Mouse (Mus musculus) heart, embryonic 11.5 days (tissue): ENCODE data around the gene Arhgef26. TPM values are rescaled to one million over a fixed set of nuclear protein-coding genes. Genes with fewer than 3 reads are reported as not detected.

Experiments
- ATAC-seq: fragments of 200-750 bp; cut with Nextera tagmentation; replicated peaks from 2 replicates; pipeline ENCODE4 v1.8.0; 2017; ENCODE audit warnings: moderate library complexity; ENCODE audit not compliant: insufficient number of reproducible peaks, low FRiP score, low TSS enrichment
- H3K27ac ChIP-seq: fragments of 300-500 bp; sonication (generic); 2 replicates; pipeline ENCODE4 v1.5.1; 2014; ENCODE audit warnings: mild to moderate bottlenecking, low read depth, low read length
- H3K27me3 ChIP-seq: fragments of 300-500 bp; sonication (generic); 2 replicates; pipeline ENCODE4 v1.6.1; 2014; ENCODE audit warnings: mild to moderate bottlenecking, low read length, mixed read lengths; ENCODE audit not compliant: control insufficient read depth, insufficient read depth
- H3K36me3 ChIP-seq: fragments of 300-500 bp; sonication (generic); 2 replicates; pipeline ENCODE4 v1.6.1; 2014; ENCODE audit warnings: mild to moderate bottlenecking, low read length, moderate library complexity, mixed read lengths; ENCODE audit not compliant: control insufficient read depth, insufficient read depth
- H3K4me1 ChIP-seq: fragments of 300-500 bp; sonication (generic); 2 replicates; pipeline ENCODE4 v1.6.1; 2014; ENCODE audit warnings: low read length; ENCODE audit not compliant: control insufficient read depth, insufficient read depth
- H3K4me2 ChIP-seq: fragments of 300-500 bp; sonication (generic); 2 replicates; pipeline ENCODE4 v1.6.1; 2014; ENCODE audit warnings: mild to moderate bottlenecking, moderate library complexity
- H3K4me3 ChIP-seq: fragments of 300-500 bp; sonication (generic); 2 replicates; pipeline ENCODE4 v1.5.1; 2014; ENCODE audit warnings: low read depth, low read length
- H3K9ac ChIP-seq: fragments of 300-500 bp; sonication (generic); 2 replicates; pipeline ENCODE4 v1.6.1; 2014; ENCODE audit warnings: mild to moderate bottlenecking, low read depth, low read length, moderate library complexity
- H3K9me3 ChIP-seq: fragments of 300-500 bp; sonication (generic); replicated peaks from 2 replicates; pipeline ENCODE4 v1.6.1; 2016; ENCODE audit warnings: low read length; ENCODE audit not compliant: control insufficient read depth
- WGBS: fragments of 180-500 bp; shearing (Covaris S2); extraction: QIAGEN DNeasy Blood & Tissue Kit; methylation state at CpG from one replicate; pipeline ENCODE4 v1.1.7; 2014; ENCODE audit not compliant: insufficient replicate concordance; 5-methylcytosine and 5-hydroxymethylcytosine counted together
- polyA plus RNA-seq: library from polyadenylated mRNA; unstranded; fragments of >200 nt; fragmentation: Nextera tagmentation; extraction: Ambion mirVana; gene quantifications from 2 replicates; pipeline ENCODE4 v1.2.1, GENCODE M21; 2014

Gene Arhgef26
- polyA plus RNA-seq, 1 experiment from 2014 or later = 5.2 TPM

DNA sequence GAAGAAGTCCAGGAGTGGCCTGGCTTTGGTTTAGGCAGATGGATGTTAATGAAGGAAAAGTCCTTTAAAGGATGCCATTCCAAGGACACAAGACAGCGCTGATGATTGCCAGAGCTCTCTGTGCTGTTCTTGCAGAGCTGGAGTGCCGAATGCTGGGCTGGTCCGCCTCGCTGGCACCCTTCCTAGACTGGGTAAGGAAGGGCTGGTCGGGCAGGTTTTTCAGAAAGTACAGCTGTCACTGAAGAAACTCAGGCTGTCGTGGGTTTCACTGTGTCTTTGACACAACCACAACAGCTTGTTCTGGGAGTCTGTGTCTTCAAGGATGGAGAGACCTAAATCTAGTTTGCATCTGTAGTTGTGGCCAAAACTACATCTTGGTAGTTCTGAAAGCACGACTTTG is 74.6 kb downstream of the Arhgef26 start:
- 45% methylated on average over 7 of the region's 7 CpGs for WGBS
- Histone ChIP-seq H3K27me3 (no peaks in the 10 kb centered on the region), H3K27ac (no peak overlapping the region), H3K4me2 (no peak overlapping the region), H3K9ac (no peak overlapping the region), H3K4me3 (no peak overlapping the region), H3K36me3 (no peaks in the 10 kb centered on the region), H3K9me3 (no peaks in the 10 kb centered on the region), H3K4me1 (peaks cover 5% of the 10 kb centered on the region; the same call in 1 of the 2 replicates)
- no peak for ATAC-seq

DNA sequence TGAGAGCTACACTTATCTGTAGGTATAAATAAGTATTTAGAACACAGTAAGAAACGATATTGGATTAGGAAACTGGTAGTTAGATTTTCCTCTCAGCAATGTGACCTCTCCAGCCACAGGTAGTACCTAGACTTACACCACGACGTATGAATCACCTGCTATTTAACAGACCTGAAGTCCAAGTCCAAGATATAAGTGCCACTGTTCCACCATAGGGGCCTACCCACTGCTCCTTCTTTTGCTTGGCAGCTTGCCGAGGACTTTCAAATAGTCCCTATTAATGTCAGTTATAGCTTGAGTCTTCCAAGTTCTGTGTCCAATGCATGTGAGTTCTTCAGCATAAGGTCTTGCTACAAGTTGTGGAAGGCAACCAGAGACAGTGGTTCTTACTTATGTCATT is 76.8 kb downstream of the Arhgef26 start:
- Histone ChIP-seq H3K9me3 (no peaks in the 10 kb centered on the region), H3K27me3 (no peaks in the 10 kb centered on the region), H3K9ac (no peak overlapping the region), H3K27ac (no peak overlapping the region), H3K36me3 (no peaks in the 10 kb centered on the region), H3K4me3 (no peak overlapping the region), H3K4me2 (no peak overlapping the region), H3K4me1 (peaks cover 5% of the 10 kb centered on the region; the same call in 1 of the 2 replicates)
- 80% methylated on average over 4 of the region's 4 CpGs for WGBS
- no peak for ATAC-seq

DNA sequence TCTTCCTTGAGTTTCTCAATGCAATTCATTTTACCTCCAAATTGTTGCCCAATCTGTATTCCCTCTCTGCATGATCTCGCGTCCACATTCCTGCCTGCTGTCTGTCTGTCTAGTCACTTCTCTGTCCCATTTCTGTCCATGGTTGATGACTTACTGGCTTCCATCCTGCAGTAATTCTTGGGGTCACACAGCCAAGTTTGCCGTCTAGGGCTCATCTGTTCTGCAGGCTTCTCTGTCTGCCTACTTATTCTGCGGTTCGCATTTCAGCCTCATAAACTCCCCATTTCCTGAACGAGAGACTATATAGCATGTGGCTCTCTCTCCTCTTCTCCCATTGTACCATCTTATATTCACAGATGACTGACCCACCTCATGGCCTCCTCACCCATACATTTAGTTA is 79.3 kb downstream of the Arhgef26 start:
- ATAC-seq = no peak
- Histone ChIP-seq H3K4me1 (peaks cover 5% of the 10 kb centered on the region; the same call in 1 of the 2 replicates), H3K4me3 (no peak overlapping the region), H3K9ac (no peak overlapping the region), H3K9me3 (no peaks in the 10 kb centered on the region), H3K4me2 (no peak overlapping the region), H3K36me3 (no peaks in the 10 kb centered on the region), H3K27ac (no peak overlapping the region), H3K27me3 (no peaks in the 10 kb centered on the region)
- 90% methylated on average over 6 of the region's 6 CpGs for WGBS

DNA sequence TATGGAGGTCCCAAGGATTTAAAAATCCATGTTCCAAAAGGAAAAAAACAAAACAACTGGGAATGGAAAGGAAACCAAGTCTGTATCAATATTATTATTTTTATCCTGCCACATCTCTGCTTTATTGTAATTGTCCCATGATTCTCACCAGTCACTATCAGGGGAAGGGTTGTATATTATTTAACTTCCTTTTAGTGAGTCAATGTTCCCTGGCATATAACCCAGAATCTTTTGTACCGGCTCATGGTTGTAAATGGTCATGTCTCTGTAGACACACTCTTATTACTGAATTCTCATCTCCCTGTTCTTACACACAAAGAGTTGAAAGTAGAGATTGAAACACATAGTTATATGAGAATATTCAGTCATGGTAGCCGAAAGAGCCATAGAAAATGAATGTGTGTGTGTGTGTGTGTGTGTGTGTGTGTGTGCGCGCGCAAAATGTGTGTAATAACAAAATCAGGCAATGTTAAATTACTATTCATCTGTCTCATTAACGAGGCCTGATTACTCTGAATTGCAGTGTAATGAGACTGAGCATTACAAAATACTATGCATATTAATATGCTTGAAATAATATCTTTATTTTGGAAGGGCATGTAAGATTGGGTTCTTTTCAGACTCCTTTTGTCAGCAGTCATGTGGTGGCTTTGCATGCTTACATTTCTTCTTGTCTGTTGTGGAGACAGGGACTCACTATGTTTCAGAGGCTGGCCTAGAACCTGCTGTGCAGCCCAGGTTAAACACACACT is 80.4 kb downstream of the Arhgef26 start:
- 85% methylated on average over 6 of the region's 6 CpGs for WGBS
- Histone ChIP-seq H3K4me1 (no peaks in the 10 kb centered on the region), H3K9me3 (no peaks in the 10 kb centered on the region), H3K4me2 (no peak overlapping the region), H3K27me3 (no peaks in the 10 kb centered on the region), H3K36me3 (no peaks in the 10 kb centered on the region), H3K4me3 (no peak overlapping the region), H3K9ac (no peak overlapping the region), H3K27ac (no peak overlapping the region)
- ATAC-seq = no peak

- ATAC-seq = no peak
- no peaks in the 10 kb centered on the region for H3K9me3 ChIP-seq
- no peaks in the 10 kb centered on the region for H3K4me1 ChIP-seq
- no peaks in the 10 kb centered on the region for H3K36me3 ChIP-seq
- H3K9ac ChIP-seq = no peak overlapping the region
- no peaks in the 10 kb centered on the region for H3K27me3 ChIP-seq
- no peak overlapping the region for H3K4me2 ChIP-seq
- 42% methylated on average over 4 of the region's 4 CpGs for WGBS
- H3K27ac ChIP-seq = no peak overlapping the region
- no peak overlapping the region for H3K4me3 ChIP-seq
Observed at GRCm38 (mm10) chr3:62433675-62434074, 95.5 kb downstream of the Arhgef26 start.

DNA sequence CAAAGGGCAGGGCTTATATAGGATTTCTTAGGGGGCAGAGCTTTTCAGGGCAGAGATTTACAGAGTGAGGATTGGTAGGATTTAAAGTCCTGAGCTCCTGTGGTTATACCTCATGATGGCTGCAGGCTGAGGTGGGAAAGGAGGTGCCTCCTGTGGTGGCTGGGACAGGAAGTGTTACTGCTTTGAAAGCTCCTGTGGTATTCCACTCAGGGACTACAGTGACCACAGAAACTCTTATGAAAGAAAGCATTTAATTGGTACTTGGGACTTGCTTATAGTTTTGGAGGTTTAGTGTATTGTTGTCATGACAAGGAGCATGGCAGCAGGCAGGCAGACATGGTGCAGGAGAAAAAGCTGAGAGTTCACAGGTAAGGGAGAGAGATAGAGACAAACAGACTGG is 97.8 kb downstream of the Arhgef26 start:
- ATAC-seq = no peak
- no peak overlapping the region for H3K9ac ChIP-seq
- H3K4me2 ChIP-seq = no peak overlapping the region
- no peaks in the 10 kb centered on the region for H3K27me3 ChIP-seq
- no peak overlapping the region for H3K4me3 ChIP-seq
- no peaks in the 10 kb centered on the region for H3K9me3 ChIP-seq
- H3K27ac ChIP-seq = no peak overlapping the region
- no peaks in the 10 kb centered on the region for H3K36me3 ChIP-seq
- no peaks in the 10 kb centered on the region for H3K4me1 ChIP-seq

- no peaks in the 10 kb centered on the region for H3K27me3 ChIP-seq
- no peak overlapping the region for H3K9ac ChIP-seq
- no peak overlapping the region for H3K4me3 ChIP-seq
- no peak for ATAC-seq
- H3K4me1 ChIP-seq = no peaks in the 10 kb centered on the region
- no peak overlapping the region for H3K4me2 ChIP-seq
- H3K27ac ChIP-seq = no peak overlapping the region
- no peaks in the 10 kb centered on the region for H3K9me3 ChIP-seq
- H3K36me3 ChIP-seq = no peaks in the 10 kb centered on the region
- 56% methylated on average over 5 of the region's 5 CpGs for WGBS
Observed at GRCm38 (mm10) chr3:62440431-62440969, 102.4 kb downstream of the Arhgef26 start.

GRCm38 (mm10) chr3:62443582-62444194 is 105.5 kb downstream of the Arhgef26 start:
- WGBS = 69% methylated on average over 12 of the region's 12 CpGs
- H3K4me1 ChIP-seq = no peaks in the 10 kb centered on the region
- H3K4me3 ChIP-seq = no peak overlapping the region
- no peak overlapping the region for H3K9ac ChIP-seq
- no peaks in the 10 kb centered on the region for H3K9me3 ChIP-seq
- ATAC-seq = no peak
- no peaks in the 10 kb centered on the region for H3K27me3 ChIP-seq
- H3K4me2 ChIP-seq = no peak overlapping the region
- no peaks in the 10 kb centered on the region for H3K36me3 ChIP-seq
- H3K27ac ChIP-seq = no peak overlapping the region
